In genomic region chr14:27067866-27068271, GRCm38 (mm10) we compare ENCODE assay signal across 10 mouse cellular contexts. TPM values are rescaled to one million over a fixed set of nuclear protein-coding genes. Genes with fewer than 3 reads are reported as not detected.
DNase-seq lines count a peak whose midpoint lies in the region; ATAC-seq and TF ChIP-seq lines count a peak whose summit lies in the region.
"Had no signal": no experiment of that assay in that cellular context is flagged by ENCODE, and none has a peak within 500 bp of the region (broad histone marks: within the 10 kb centered on the region; RNA-seq: fewer than 3 reads in every experiment).

No protein-coding gene starts in this region.

- H3K36me3 ChIP-seq in heart, postnatal 0 days (replicated peaks; ENCODE audit: control insufficient read depth, insufficient read depth, low read length) = no peaks in the 10 kb centered on the region
- no peaks in the 10 kb centered on the region for H3K36me3 ChIP-seq in embryonic facial prominence, embryonic 13.5 days
- H3K36me3 ChIP-seq in neural tube, embryonic 11.5 days (ENCODE audit: control insufficient read depth, insufficient read depth, low read length) = no peaks in the 10 kb centered on the region

- H3K27me3 ChIP-seq in heart, postnatal 0 days (ENCODE audit: control insufficient read depth, insufficient read depth, low read length) = no peaks in the 10 kb centered on the region
- H3K27me3 ChIP-seq in embryonic facial prominence, embryonic 13.5 days = no peaks in the 10 kb centered on the region
- H3K27me3 ChIP-seq in neural tube, embryonic 11.5 days (ENCODE audit: control insufficient read depth, insufficient read depth, low read length) = no peaks in the 10 kb centered on the region

- H3K9me3 ChIP-seq in heart, postnatal 0 days (replicated peaks; ENCODE audit: control insufficient read depth, low read length) = no peaks in the 10 kb centered on the region
- H3K9me3 ChIP-seq in embryonic facial prominence, embryonic 13.5 days = no peaks in the 10 kb centered on the region
- H3K9me3 ChIP-seq in neural tube, embryonic 11.5 days (ENCODE audit: control insufficient read depth, low read length) = no peaks in the 10 kb centered on the region

- 0 out of 2 replicates have a peak overlapping the region, but pooled peaks have one; percentile 13 for H3K27ac ChIP-seq in heart, postnatal 0 days (ENCODE audit: low read depth)
- H3K27ac ChIP-seq in embryonic facial prominence, embryonic 13.5 days = peak overlapping the region; percentile 89
- H3K27ac ChIP-seq in neural tube, embryonic 11.5 days (ENCODE audit: low read depth, low read length) = peak overlapping the region; percentile 5; the same call in 1 of the 2 replicates

- intact Hi-C loops in heart, postnatal 36 days (cut with DNase I) = no loop called here
- intact Hi-C loops in left cerebral cortex, postnatal 36 days (cut with DNase I) = no loop called here

- no peak overlapping the region for H3K9ac ChIP-seq in heart, postnatal 0 days (replicated peaks; ENCODE audit: low read depth, low read length)
- 0 out of 2 replicates have a peak overlapping the region, but pooled peaks have one; percentile 37 for H3K9ac ChIP-seq in embryonic facial prominence, embryonic 13.5 days
- H3K9ac ChIP-seq in neural tube, embryonic 11.5 days (ENCODE audit: low read length) = no peak overlapping the region

- 51% methylated on average over 6 of the region's 6 CpGs for WGBS in heart, postnatal 0 days
- 9% methylated on average over 6 of the region's 6 CpGs for WGBS in embryonic facial prominence, embryonic 13.5 days
- 12% methylated on average over 6 of the region's 6 CpGs for WGBS in neural tube, embryonic 11.5 days

- peaks cover 35% of the 10 kb centered on the region for H3K4me1 ChIP-seq in heart, postnatal 0 days (ENCODE audit: control insufficient read depth, insufficient read depth)
- peaks cover 87% of the 10 kb centered on the region for H3K4me1 ChIP-seq in embryonic facial prominence, embryonic 13.5 days
- peaks cover 37% of the 10 kb centered on the region for H3K4me1 ChIP-seq in neural tube, embryonic 11.5 days (ENCODE audit: control insufficient read depth, insufficient read depth, low read length)

- ATAC-seq in heart, postnatal 0 days (ENCODE audit: insufficient read depth, low read depth) = no peak
- peak; percentile 57; the same call in 1 of the 2 replicates for ATAC-seq in embryonic facial prominence, embryonic 13.5 days (ENCODE audit: insufficient number of reproducible peaks, insufficient read depth, low FRiP score, low TSS enrichment, low read depth)
- no peak for ATAC-seq in neural tube, embryonic 11.5 days (ENCODE audit: insufficient read depth, low FRiP score, low TSS enrichment)

- no peak for DNase-seq in heart, postnatal 0 days (ENCODE audit: low spot score)
- no peak for DNase-seq in heart, postnatal 36 days
- DNase-seq in hindlimb bud, embryonic 11.5 days (ENCODE audit: extremely low spot score, low read depth, low spot score) = peak; percentile 94
- peak; percentile 54 for DNase-seq in neural tube, embryonic 11.5 days (ENCODE audit: low spot score)
- DNase-seq in Muller cell, postnatal 12 days (ENCODE audit: inconsistent ontology term) = no peak
- no peak for DNase-seq in left cerebral cortex, postnatal 36 days (ENCODE audit: low spot score in 2 of 2)
- DNase-seq in cerebellum, adult 9-11 months = no peak
- DNase-seq: gastrocnemius, postnatal 36 days had no signal

- H3K4me3 ChIP-seq in heart, postnatal 0 days (ENCODE audit: low read depth, low read length) = no peak overlapping the region
- no peak overlapping the region for H3K4me3 ChIP-seq in embryonic facial prominence, embryonic 13.5 days
- H3K4me3 ChIP-seq in neural tube, embryonic 11.5 days (ENCODE audit: low read depth, low read length) = no peak overlapping the region
- H3K4me3 ChIP-seq: myocyte had no signal

- TF ChIP-seq CTCF in heart, postnatal 0 days (IDR thresholded peaks at IDR 0.05; ENCODE audit: low read depth) = no peak

- H3K4me2 ChIP-seq in heart, postnatal 0 days (ENCODE audit: low read depth, low read length) = no peak overlapping the region
- H3K4me2 ChIP-seq in embryonic facial prominence, embryonic 13.5 days = peak overlapping the region; percentile 31
- H3K4me2 ChIP-seq in neural tube, embryonic 11.5 days (ENCODE audit: low read depth) = no peak overlapping the region

- no peak for TF ChIP-seq EP300 in heart, postnatal 0 days (IDR thresholded peaks at IDR 0.05; ENCODE audit: low read depth)

RNA-seq across cellular contexts. Expression of gene Il17rd, which starts 29.1 kb away (rescaled TPM):
- 3.5 and 4.2 TPM in 2 replicates for total RNA-seq in heart, postnatal 0 days (2014; rRNA removed; ENCODE audit: low replicate concordance)
- polyA plus RNA-seq in heart, postnatal 0 days (2015; fragmentation: Nextera tagmentation; extraction: Ambion mirVana) = 0.63 and 0.86 TPM in 2 replicates
- total RNA-seq in heart, postnatal 36 days (2021) = 1 to 10 TPM; 4.8 to 5.1 TPM
- polyA plus RNA-seq in embryonic facial prominence, embryonic 13.5 days (2015; fragmentation: Nextera tagmentation; extraction: Ambion mirVana) = 6.8 and 6.9 TPM in 2 replicates
- 3.7 and 4.1 TPM in 2 replicates for polyA plus RNA-seq in neural tube, embryonic 11.5 days (2014; fragmentation: Nextera tagmentation; extraction: Ambion mirVana)
- 1 to 10 TPM; 2.1 to 2.3 TPM for total RNA-seq in left cerebral cortex, postnatal 36 days (2021)

RNA-seq across cellular contexts. Expression of gene Arhgef3, which starts 46.8 kb away (rescaled TPM):
- total RNA-seq in heart, postnatal 0 days (2014; rRNA removed; ENCODE audit: low replicate concordance) = 21.4 and 24.1 TPM in 2 replicates
- polyA plus RNA-seq in heart, postnatal 0 days (2015; fragmentation: Nextera tagmentation; extraction: Ambion mirVana) = 15.2 and 17.9 TPM in 2 replicates
- 10 to 100 TPM; 27.5 to 37.7 TPM for total RNA-seq in heart, postnatal 36 days (2021)
- 12.6 and 12.8 TPM in 2 replicates for polyA plus RNA-seq in embryonic facial prominence, embryonic 13.5 days (2015; fragmentation: Nextera tagmentation; extraction: Ambion mirVana)
- 5.1 and 7.2 TPM in 2 replicates for polyA plus RNA-seq in neural tube, embryonic 11.5 days (2014; fragmentation: Nextera tagmentation; extraction: Ambion mirVana)
- total RNA-seq in left cerebral cortex, postnatal 36 days (2021) = 10 to 100 TPM; 66.5 to 67.7 TPM

Comparison
In these comparisons a context has a peak if more than half of its experiments do, and no peak if none do; other contexts are left out.
1. DNase-seq: peak in hindlimb bud, embryonic 11.5 days (single experiment) and neural tube, embryonic 11.5 days (single experiment); none in heart, postnatal 0 days (single experiment), heart, postnatal 36 days (0 of 2), Muller cell, postnatal 12 days (single experiment), left cerebral cortex, postnatal 36 days (0 of 2) and cerebellum, adult 9-11 months (single experiment).
2. H3K27ac ChIP-seq: peak in every context shown above with its lines; median percentile 89 in embryonic facial prominence, embryonic 13.5 days; 13 in heart, postnatal 0 days; 5 in neural tube, embryonic 11.5 days.